Mouse (Mus musculus) heart, postnatal 0 days (tissue): ENCODE measurements around the gene 4930402H24Rik.

Experiments
- CTCF ChIP-seq: IDR thresholded peaks from 2 replicates; pipeline ENCODE4 v1.5.1; 2016; ENCODE audit warnings: antibody characterized with exemption, control low read depth, low read depth
- EP300 ChIP-seq: IDR thresholded peaks from 2 replicates; pipeline ENCODE4 v1.6.1; 2016; ENCODE audit warnings: antibody characterized with exemption, low read depth

DNA sequence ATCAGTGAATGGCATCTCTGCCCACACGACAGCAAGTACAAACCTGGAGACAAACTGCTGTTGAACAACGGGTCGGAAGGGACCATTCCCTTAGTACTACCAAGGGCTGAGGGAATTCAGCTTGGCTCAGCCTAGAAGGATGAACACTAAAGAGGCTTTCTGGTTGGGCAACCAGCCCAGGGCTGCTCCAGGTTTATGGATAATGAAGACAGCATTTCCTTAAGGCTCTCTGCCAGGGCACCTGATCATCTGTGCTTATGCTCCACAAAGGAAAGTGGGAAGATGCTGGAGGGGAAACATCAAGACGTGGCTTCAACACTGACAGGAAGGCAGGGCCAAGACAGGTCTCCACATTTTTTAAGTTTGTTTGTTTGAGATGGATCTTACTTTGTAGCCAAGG lies 181.8 kb downstream of the 4930402H24Rik start:
- TF ChIP-seq CTCF (no peak), EP300 (no peak)
